Mouse (Mus musculus) ovary, adult 2 months (tissue): ENCODE measurements around the gene Ncoa1. TPM values are rescaled to one million over a fixed set of nuclear protein-coding genes. Genes with fewer than 3 reads are reported as not detected.

ENCODE experiments used
- polyA plus RNA-seq: library from polyadenylated mRNA; depleted of rRNA; stranded (reverse); fragments of >200 nt; gene quantifications from 2 replicates; pipeline ENCODE4 v1.2.3, GENCODE M21; 2012; rRNA removed

The Ncoa1 gene
- 30.8 and 37.5 TPM in 2 replicates for polyA plus RNA-seq

GRCm38 (mm10) chr12:4476832-4477671 lies at the start of gene Ncoa1:
Gene Ncoa1, minus strand, starts transcription at chr12:4477182.

GRCm38 (mm10) chr12:4233572-4234508 lies 243.1 kb downstream of the Ncoa1 start, which contains the start of the genes Ptrhd1 and Cenpo:
Gene Ptrhd1, plus strand, starts transcription at chr12:4234027.
Gene Cenpo, minus strand, starts transcription at chr12:4234294.

Other genes with a start within 250 kb of the Ncoa1 start
- gene Ptrhd1, start 243.2 kb downstream of the Ncoa1 start, polyA plus RNA-seq, result 6.7 and 6.8 TPM in 2 replicates
- gene Cenpo, start 242.9 kb downstream of the Ncoa1 start, polyA plus RNA-seq, result 16.5 and 21.4 TPM in 2 replicates
- 18.0 and 21.5 TPM in 2 replicates for gene Itsn2, start 115.5 kb upstream of the Ncoa1 start, polyA plus RNA-seq
- not detected in 2 replicates for gene Gm3625, start 115.7 kb upstream of the Ncoa1 start, polyA plus RNA-seq